Mouse (Mus musculus) heart, embryonic 14.5 days (tissue): ENCODE data around the gene 9930111J21Rik2. TPM values are rescaled to one million over a fixed set of nuclear protein-coding genes. Genes with fewer than 3 reads are reported as not detected.

Experiments used
- ATAC-seq: fragments of 200-750 bp; cut with Nextera tagmentation; 2 replicates; pipeline ENCODE4 v1.8.0; 2017; ENCODE audit warnings: low read depth, moderate TSS enrichment; ENCODE audit not compliant: insufficient number of reproducible peaks, insufficient read depth, low FRiP score
- H3K27ac ChIP-seq, 2 experiments: fragments of 200-500 bp in 1 of 2; fragments of 300-500 bp in 1 of 2; sonication (generic) in 1 of 2; replicated peaks in 1 of 2; 2 replicates each; pipeline ENCODE4 v1.5.1; 2012 to 2014; ENCODE audit warnings: low read depth in 2 of 2, low read length in 2 of 2, control low read depth in 1 of 2, mild to moderate bottlenecking in 1 of 2, mixed read lengths in 1 of 2; ENCODE audit not compliant: control insufficient read depth in 1 of 2, insufficient read depth in 1 of 2
- H3K27me3 ChIP-seq: fragments of 300-500 bp; sonication (generic); 2 replicates; pipeline ENCODE4 v1.6.1; 2014; ENCODE audit warnings: mild to moderate bottlenecking, low read length, control low read depth; ENCODE audit not compliant: control insufficient read depth, insufficient read depth
- H3K36me3 ChIP-seq: fragments of 300-500 bp; sonication (generic); 2 replicates; pipeline ENCODE4 v1.6.1; 2014; ENCODE audit warnings: mild to moderate bottlenecking, control low read depth, low read length, mixed read lengths; ENCODE audit not compliant: control insufficient read depth, insufficient read depth
- H3K4me1 ChIP-seq, 2 experiments: fragments of 200-500 bp in 1 of 2; fragments of 300-500 bp in 1 of 2; sonication (generic) in 1 of 2; 2 replicates each; pipeline ENCODE4 v1.6.1; 2012 to 2014; ENCODE audit warnings: low read length in 2 of 2, control low read depth in 1 of 2, mixed read lengths in 1 of 2; ENCODE audit not compliant: control insufficient read depth in 2 of 2, insufficient read depth in 2 of 2
- H3K4me2 ChIP-seq: fragments of 300-500 bp; sonication (generic); 2 replicates; pipeline ENCODE4 v1.6.1; 2014; ENCODE audit warnings: mild to moderate bottlenecking, low read length
- H3K4me3 ChIP-seq, 2 experiments: fragments of 200-500 bp in 1 of 2; fragments of 300-500 bp in 1 of 2; sonication (generic) in 1 of 2; 2 replicates each; pipeline ENCODE4 v1.5.1; 2012 to 2014; ENCODE audit warnings: low read length in 2 of 2, mild to moderate bottlenecking in 2 of 2, control low read depth in 1 of 2, low read depth in 1 of 2, moderate library complexity in 1 of 2; ENCODE audit not compliant: control insufficient read depth in 1 of 2, insufficient read depth in 1 of 2
- H3K9ac ChIP-seq: fragments of 300-500 bp; sonication (generic); 2 replicates; pipeline ENCODE4 v1.6.1; 2014; ENCODE audit warnings: mild to moderate bottlenecking, low read length
- H3K9me3 ChIP-seq: fragments of 300-500 bp; sonication (generic); 2 replicates; pipeline ENCODE4 v1.6.1; 2016; ENCODE audit warnings: low read length, control low read depth; ENCODE audit not compliant: control insufficient read depth
- WGBS: fragments of 180-500 bp; shearing (Covaris S2); extraction: QIAGEN DNeasy Blood & Tissue Kit; methylation state at CpG from one replicate; pipeline ENCODE4 v1.1.7; 2014; 5-methylcytosine and 5-hydroxymethylcytosine counted together
- polyA plus RNA-seq: library from polyadenylated mRNA; unstranded; fragments of >200 nt; fragmentation: Nextera tagmentation; extraction: Ambion mirVana; gene quantifications from 2 replicates; pipeline ENCODE4 v1.2.1, GENCODE M21; 2014

9930111J21Rik2 gene
- polyA plus RNA-seq, 1 experiment from 2014 or later: 0.26 TPM

GRCm38 (mm10) chr11:49090551-49090950 is 39.5 kb upstream of the 9930111J21Rik2 start:
- Histone ChIP-seq H3K27ac (no peak overlapping the region), H3K27me3 (no peaks in the 10 kb centered on the region), H3K4me2 (no peak overlapping the region), H3K9me3 (no peaks in the 10 kb centered on the region), H3K36me3 (no peaks in the 10 kb centered on the region), H3K9ac (no peak overlapping the region), H3K4me3 (no peak overlapping the region), H3K4me1 (peaks cover 0 to 4% of the 10 kb centered on the region in 2 experiments; a peak in 2 of 4 replicates)
- WGBS: 81% methylated on average over 5 of the region's 5 CpGs
- no peak for ATAC-seq

GRCm38 (mm10) chr11:49089735-49090507 is 38.9 kb upstream of the 9930111J21Rik2 start:
- Histone ChIP-seq H3K27me3 (no peaks in the 10 kb centered on the region), H3K4me1 (peaks cover 0 to 4% of the 10 kb centered on the region in 2 experiments; a peak in 2 of 4 replicates), H3K9ac (no peak overlapping the region), H3K4me3 (no peak overlapping the region), H3K9me3 (no peaks in the 10 kb centered on the region), H3K4me2 (no peak overlapping the region), H3K27ac (no peak overlapping the region), H3K36me3 (no peaks in the 10 kb centered on the region)
- WGBS: 78% methylated on average over 3 of the region's 3 CpGs
- ATAC-seq: no peak

GRCm38 (mm10) chr11:49088990-49089652 is 38.1 kb upstream of the 9930111J21Rik2 start:
- H3K4me3 ChIP-seq: no peak overlapping the region
- WGBS: 90% methylated on average over 5 of the region's 5 CpGs

GRCm38 (mm10) chr11:49087830-49088616 is 37.0 kb upstream of the 9930111J21Rik2 start:
- no peak for ATAC-seq

More at GRCm38 (mm10) chr11:49088990-49089652, 38.1 kb upstream of the 9930111J21Rik2 start:
- no peaks in the 10 kb centered on the region for H3K36me3 ChIP-seq
- H3K4me1 ChIP-seq: peaks cover 0 to 4% of the 10 kb centered on the region in 2 experiments; a peak in 2 of 4 replicates
- no peak for ATAC-seq
- H3K9me3 ChIP-seq: no peaks in the 10 kb centered on the region
- no peak overlapping the region for H3K9ac ChIP-seq
- no peak overlapping the region for H3K27ac ChIP-seq
- no peak overlapping the region for H3K4me2 ChIP-seq
- H3K27me3 ChIP-seq: no peaks in the 10 kb centered on the region

GRCm38 (mm10) chr11:49086858-49087361 is 35.9 kb upstream of the 9930111J21Rik2 start:
- Histone ChIP-seq H3K4me3 (no peak overlapping the region), H3K9ac (no peak overlapping the region), H3K36me3 (no peaks in the 10 kb centered on the region), H3K4me2 (no peak overlapping the region), H3K4me1 (peaks cover 0 to 4% of the 10 kb centered on the region in 2 experiments; a peak in 2 of 4 replicates), H3K9me3 (no peaks in the 10 kb centered on the region), H3K27ac (no peak overlapping the region), H3K27me3 (no peaks in the 10 kb centered on the region)
- ATAC-seq: no peak
- WGBS: 78% methylated on average over 6 of the region's 6 CpGs

More at GRCm38 (mm10) chr11:49087830-49088616, 37.0 kb upstream of the 9930111J21Rik2 start:
- no peak overlapping the region for H3K27ac ChIP-seq
- H3K4me2 ChIP-seq: peak overlapping the region; percentile 58
- H3K9ac ChIP-seq: no peak overlapping the region
- H3K27me3 ChIP-seq: no peaks in the 10 kb centered on the region
- H3K36me3 ChIP-seq: no peaks in the 10 kb centered on the region
- H3K4me1 ChIP-seq: peaks cover 0 to 4% of the 10 kb centered on the region in 2 experiments; a peak in 2 of 4 replicates
- WGBS: 30% methylated on average over 22 of the region's 22 CpGs
- peak overlapping the region; percentile 9 to 11; a peak in 2 of 4 replicates for H3K4me3 ChIP-seq
- no peaks in the 10 kb centered on the region for H3K9me3 ChIP-seq

GRCm38 (mm10) chr11:49084875-49085274 is 33.8 kb upstream of the 9930111J21Rik2 start:
- Histone ChIP-seq H3K4me3 (no peak overlapping the region), H3K36me3 (no peaks in the 10 kb centered on the region), H3K27me3 (no peaks in the 10 kb centered on the region), H3K4me2 (no peak overlapping the region), H3K9ac (no peak overlapping the region), H3K27ac (no peak overlapping the region), H3K4me1 (peaks cover 0 to 4% of the 10 kb centered on the region in 2 experiments; a peak in 2 of 4 replicates), H3K9me3 (no peaks in the 10 kb centered on the region)
- 30% methylated on average over 3 of the region's 3 CpGs for WGBS
- no peak for ATAC-seq

GRCm38 (mm10) chr11:49084385-49084784 is 33.3 kb upstream of the 9930111J21Rik2 start:
- Histone ChIP-seq H3K9ac (no peak overlapping the region), H3K27ac (no peak overlapping the region), H3K9me3 (no peaks in the 10 kb centered on the region), H3K36me3 (no peaks in the 10 kb centered on the region), H3K4me1 (peaks cover 0 to 4% of the 10 kb centered on the region in 2 experiments; a peak in 2 of 4 replicates), H3K4me3 (no peak overlapping the region), H3K27me3 (no peaks in the 10 kb centered on the region), H3K4me2 (no peak overlapping the region)
- WGBS: 43% methylated on average over 1 of the region's 1 CpGs
- ATAC-seq: no peak
